Mouse (Mus musculus) right cerebral cortex, postnatal 36 days (tissue): ENCODE data around the gene Frmpd4.

Source experiments
- DNase-seq, 2 experiments: peaks; one replicate each; pipeline ENCODE4 v3.0.0; 2022; ENCODE audit warnings: low spot score in 2 of 2, mixed read lengths in 1 of 2

Gene Frmpd4

DNA sequence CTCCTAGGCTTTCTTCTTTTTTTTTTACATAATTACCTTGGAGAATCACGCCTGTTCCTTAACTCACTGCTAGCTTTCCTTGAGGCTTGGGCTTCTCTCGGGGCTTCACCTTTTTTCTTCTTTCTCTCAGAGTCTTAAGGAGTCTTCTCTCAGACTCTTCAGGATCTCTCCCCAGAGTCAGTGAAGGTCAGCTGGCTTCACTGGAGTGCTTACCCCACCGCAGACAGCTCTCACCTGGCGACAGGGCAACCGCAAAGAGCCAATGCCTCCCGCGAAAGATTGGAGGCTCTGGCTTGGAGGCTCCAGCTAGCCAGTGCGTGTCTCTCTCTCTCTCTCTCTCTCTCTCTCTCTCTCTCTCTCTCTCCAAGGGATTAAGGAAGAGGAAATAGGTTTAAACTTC, 453.0 kb downstream of the Frmpd4 start:
- no peak for DNase-seq

DNA sequence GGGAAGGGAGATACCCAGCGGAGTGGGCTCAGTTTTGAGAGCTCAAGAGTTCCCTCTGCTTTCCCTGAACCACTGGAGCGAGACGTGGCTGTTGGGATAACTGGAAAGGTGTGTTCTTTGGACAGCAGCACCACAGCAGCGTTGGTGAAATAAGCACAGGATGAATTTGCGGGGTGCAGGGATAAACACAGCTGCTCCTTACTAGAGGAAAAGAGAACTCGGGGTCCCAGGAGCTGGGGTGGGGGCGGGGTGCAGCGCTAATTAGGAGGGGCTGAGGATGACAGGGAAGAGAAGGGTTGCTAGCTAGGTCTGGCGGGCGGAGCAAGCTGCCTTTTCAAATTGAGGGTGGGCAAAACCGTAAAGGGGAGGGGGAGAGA, 453.5 kb downstream of the Frmpd4 start:
- DNase-seq = no peak

DNA sequence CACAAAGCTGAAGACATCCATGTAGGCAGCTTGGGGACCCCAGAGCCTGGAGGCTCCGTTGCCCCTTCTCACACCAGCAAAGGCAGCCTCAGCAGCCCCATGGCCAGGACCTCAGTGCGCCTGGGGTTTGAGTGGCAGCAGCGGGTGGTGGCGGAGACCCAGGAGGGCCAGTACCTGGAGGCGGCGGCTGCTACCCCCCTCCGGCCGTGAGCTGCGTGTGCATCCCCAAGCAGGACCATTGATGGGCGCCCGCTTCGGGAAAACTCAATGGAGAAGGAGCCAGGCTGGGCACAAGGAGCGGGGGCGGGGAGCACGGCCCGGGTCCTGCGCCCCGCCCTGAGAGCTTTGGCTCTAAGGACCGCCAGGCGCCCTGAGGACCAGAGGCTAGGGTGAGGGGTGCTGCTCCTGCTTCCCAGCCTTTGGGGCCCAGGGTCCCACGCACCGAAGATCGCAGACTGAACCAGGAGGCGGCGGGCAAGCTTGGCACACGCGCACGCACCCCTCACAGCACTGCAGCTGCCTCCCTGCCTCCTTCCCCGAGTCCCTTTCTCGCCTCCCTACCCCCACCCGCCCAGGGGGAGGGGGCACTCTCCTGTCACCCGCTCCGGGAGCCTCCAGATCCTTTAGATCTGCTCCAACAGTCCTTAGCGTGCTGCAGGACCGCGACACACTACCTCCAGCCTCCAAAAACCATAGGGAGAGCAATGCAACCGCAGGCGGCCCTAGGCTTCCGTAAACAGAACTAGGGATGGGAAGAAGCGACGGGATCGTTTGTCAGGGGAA, 454.0 kb downstream of the Frmpd4 start:
- DNase-seq = peak; percentile 23 to 34

DNA sequence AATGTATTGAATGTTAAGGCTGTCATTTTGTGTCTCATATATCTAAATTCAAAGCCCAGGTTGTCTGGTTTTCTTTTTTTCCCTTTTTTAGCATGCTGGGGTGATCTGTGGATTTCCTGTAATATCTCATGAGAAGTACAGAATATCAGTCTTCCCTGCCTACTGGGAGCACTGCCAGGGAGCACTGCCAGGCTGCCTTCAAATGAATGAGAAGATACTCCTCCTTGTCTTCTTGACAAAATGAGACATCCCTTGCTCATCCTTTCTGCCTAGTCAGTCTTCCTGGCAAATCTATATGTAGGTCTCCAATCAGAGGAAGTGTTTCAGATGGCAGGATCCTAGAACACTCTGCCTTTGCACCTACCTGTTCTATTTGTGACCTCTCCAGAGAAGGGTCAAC, 535.4 kb downstream of the Frmpd4 start:
- DNase-seq = peak; percentile 3 to 26

DNA sequence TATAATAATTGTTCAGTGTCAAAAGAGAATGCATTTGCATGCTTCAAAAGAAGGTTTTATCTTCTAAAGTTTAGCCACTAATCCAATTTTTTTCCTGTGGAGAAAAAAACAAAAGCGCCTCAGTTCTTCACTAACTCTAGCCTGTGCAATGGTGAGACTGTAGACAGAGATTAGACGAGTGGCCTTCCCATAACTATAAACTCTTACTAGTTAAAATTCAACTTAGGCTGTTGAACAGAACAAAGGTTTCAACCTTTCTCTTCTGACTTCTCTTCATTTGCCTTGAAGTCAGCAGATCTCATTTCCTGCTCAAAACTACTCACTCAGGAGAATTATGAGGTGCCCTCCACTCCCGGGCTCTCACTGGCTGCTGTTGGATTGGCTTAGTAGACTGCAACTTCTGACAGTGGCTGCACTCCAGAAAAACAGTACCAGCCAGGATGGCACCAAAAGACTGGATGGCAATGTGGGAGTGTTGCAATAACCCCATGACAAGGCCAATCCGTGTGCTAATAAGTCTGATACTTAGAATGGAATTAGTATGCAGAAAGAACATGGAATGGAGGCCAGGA, 556.4 kb downstream of the Frmpd4 start:
- no peak for DNase-seq

DNA sequence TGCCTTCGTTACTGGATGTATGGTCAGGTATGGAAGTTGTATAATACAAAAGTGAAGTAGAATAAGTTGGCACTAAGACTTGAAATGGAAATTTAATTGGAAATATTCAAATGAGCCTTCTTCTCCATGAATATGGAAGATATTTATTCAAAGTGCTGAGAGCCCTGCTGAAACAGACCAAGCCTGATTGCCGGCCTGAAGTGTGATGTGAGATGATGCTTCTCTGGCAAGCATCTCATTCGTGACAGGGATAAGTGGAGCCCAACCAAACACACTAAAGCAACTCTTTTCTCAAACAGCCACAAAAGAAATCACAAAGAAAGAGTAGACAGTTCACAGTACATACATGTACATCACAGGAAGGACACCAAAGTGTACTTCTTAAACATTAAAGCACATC, 559.2 kb downstream of the Frmpd4 start:
- no peak for DNase-seq

DNA sequence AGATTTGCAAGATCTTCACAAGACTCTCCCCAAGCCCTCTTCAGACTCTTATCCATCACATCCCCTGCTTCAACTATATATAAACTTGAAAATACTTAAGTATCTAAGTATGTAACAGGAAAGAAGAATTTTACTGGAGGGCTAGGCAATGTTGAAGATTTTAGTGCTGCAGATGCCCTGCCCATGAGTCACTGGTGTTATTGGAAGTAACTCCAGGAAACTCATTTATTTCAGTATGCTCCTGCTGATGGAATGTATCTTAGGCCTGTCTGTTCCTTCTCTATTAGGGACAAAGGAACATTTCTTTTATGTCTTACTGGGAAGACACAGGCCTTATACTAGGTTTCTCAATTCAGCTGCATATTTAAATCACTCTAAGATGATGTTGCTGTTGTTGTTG, 592.2 kb downstream of the Frmpd4 start:
- DNase-seq = no peak

DNA sequence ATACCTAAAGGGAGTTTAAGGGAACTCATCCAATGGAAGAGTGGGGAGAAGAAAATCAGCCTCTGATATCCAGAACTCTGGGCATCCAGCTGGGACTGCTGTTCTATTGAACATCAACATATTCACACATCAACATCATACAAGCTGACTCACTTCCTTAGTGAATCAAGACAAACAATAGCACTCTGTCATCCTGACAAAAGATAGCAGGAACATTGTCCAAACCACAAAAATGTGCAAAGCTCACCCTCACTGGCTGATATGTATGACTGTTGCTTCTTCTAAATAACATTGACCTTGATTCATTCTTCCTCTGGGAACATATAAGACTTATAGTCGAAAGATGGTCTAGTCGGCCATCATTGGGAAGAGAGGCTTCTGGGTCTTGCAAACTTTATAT, 625.8 kb downstream of the Frmpd4 start:
- DNase-seq = no peak

DNA sequence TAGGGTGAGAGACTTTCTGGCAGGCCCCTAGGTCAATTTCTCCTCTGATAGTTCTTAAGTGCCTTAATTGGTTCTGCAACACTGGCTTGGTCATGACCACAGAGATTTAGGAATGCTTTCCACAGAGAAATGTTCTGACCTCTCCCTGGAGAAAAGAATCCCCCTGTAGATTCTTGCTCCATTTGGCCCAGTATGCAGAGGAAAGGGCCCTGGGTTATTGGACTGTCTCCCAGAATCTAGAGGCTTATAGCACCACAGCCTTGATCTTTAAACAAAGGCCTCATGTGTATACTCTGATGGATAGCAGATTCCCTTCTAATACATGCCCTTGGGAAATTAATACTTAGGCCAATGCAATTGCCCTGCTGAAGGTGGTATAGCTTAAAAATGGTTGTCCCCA, 667.5 kb downstream of the Frmpd4 start:
- DNase-seq = no peak

DNA sequence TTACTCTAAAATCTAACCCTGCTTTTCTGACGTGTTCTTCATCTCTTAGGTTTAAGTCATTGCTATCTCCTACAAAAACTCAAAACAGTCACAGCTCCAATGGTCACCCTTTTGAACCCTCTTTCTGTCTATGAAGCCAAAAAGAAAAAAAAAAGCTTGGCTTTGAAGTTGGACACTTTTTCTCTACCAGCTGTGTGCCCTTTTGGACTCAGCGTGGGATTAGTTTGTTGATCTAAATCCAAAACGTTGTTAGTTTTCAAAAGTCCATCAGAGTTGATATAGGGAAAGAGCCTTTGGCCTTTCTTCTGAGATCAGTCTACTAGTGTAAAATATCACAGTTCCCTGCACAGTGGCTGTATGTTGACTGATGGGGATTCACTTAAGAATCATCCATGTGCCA, 676.0 kb downstream of the Frmpd4 start:
- no peak for DNase-seq

DNA sequence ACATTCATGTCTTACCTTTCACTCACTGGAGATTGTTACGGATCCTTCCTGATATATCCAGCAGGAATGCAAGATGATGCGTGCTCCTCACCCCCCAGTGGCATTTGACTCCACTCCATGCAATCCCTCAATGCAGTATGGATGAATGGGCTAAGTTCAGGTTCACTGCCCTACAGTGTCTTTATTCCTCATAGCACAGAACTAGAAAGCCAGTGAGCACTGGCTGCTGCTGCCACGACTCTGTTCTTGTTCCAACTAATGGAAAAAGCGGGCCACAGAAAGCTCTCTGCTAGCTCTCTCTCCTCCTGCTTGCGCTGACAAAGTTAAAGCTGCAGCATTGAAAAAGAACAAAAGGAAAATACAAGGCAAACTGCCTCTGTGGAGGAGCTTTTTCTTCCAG, 722.2 kb downstream of the Frmpd4 start:
- DNase-seq = no peak

DNA sequence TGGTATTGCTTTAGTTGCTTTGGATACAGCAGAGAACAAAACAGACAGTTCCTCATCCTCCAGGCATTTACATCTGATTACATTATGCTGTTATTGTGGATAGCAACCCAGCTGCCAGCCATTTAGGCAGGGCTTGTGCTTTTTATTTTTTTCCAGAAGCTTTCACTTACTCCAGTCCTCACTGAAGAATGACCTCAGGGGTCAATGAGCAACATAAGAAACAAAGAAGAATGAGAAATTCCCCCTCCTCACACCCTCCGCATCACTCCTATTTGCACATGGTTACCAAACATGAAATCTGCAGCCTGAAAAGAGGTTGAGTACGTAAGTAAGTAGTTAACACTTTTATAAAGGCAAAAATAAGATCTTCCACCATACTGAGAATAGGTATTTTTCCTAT, 744.5 kb downstream of the Frmpd4 start:
- no peak for DNase-seq

DNA sequence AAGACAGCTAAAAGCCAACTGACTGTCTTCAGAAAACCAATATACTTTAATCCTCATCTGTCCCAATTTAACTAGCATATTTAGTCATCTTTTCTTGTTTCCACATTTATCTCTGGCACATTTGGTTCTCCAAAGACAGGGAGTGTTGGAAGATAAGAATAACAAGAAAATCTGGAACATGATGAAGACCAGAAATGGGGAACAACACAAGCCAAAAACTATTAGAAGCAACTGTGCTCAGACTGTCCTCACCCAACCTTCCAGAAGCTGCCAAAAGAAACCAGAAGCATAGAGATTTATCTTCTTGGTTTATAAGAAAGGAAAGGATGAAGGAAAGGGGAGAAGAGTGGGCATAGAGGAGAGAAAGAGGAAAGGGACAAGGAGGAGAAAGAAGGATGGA, 748.6 kb downstream of the Frmpd4 start:
- DNase-seq = peak in 1 of 2 experiments; percentile 14

DNA sequence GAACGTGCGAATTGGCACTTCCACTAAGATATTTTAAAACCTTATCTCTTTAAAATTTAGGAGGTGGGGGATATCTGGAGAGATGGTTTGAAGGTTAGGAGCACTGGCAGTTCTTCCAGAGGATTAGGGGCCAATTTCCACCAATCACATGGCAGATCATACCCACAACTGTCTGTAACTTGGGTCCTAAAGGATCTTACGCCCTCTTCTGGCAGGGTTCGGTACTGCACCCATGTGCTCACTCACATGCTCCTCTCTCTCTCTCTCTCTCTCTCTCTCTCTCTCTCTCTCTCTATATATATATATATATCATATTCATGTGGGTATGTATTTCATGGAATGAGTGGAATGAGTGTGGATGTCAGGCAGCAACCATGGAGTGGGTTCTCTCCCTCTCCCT, 759.7 kb downstream of the Frmpd4 start:
- no peak for DNase-seq

DNA sequence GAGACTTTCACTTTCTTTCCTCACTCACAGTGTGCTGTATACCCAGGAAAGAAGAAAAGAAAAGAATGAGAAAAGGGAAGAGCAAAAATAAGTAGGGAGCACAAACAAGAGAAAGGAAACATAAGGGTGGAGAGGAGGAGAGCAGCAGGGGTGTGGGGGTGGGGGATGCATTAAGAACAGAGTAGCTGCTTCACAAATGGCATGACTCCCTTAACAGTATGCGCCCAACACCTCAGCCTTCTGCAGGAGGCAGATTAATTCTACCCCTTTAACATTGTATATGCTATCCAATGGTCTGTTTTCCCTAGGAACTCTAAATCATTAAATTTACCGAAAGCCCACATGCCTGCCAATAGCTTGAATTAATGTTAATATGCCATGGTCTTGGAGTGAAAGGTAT, 766.9 kb downstream of the Frmpd4 start:
- DNase-seq = no peak

DNA sequence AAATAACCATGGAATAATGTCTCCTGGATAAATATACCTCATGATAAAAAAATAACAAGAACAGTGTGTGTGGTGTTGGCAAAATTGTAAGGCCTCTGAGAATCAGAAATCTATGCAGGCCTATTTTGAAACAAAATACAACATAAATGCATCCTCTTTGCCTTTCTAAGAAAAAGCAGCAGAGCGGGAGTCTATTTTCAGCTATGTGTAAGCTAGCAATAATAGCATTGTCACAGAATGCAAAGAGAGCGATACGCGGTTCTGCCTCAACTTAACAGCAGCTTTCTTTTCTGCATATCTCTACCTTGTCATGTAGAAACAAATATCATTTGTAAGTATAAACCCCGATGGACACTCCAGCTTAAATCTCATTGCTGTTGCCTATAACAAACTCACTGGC, 768.5 kb downstream of the Frmpd4 start:
- DNase-seq = no peak

DNA sequence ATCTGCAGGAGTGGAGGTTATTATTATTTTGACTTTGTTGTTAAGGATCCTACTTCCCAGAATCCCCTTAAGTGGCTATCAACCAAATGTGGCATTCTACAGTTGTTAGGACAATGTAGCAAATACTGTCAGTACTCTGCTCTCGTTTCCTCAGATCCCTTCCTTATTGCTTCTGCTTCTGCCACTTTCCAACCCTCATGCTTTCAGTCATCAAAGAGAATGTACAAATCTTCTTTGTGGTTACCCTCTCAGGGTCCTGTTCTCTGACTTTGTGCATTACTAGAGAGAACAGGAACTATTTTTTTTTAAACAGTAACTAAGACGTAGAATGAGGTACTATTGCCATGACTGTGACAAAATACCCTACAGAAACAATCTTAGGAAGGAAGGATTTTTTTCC, 788.3 kb downstream of the Frmpd4 start:
- DNase-seq = no peak

DNA sequence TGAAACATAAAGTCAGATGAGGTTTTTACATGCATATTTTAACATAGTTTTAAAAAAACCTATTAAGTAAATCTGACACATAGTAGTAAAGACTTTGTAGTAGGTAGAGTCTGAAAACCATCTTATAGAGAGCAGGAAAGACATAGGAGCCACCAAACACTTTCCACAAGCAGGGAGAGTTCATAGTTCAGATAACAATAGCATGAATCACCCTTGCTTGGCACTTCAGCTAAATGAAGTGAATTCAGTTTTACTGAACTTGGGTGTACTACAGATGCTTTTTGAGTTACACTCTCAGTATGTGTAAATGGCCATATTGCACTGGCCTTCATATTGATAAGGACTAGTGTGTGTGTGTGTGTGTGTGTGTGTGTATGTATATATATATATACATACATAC, 793.5 kb downstream of the Frmpd4 start:
- DNase-seq = no peak

DNA sequence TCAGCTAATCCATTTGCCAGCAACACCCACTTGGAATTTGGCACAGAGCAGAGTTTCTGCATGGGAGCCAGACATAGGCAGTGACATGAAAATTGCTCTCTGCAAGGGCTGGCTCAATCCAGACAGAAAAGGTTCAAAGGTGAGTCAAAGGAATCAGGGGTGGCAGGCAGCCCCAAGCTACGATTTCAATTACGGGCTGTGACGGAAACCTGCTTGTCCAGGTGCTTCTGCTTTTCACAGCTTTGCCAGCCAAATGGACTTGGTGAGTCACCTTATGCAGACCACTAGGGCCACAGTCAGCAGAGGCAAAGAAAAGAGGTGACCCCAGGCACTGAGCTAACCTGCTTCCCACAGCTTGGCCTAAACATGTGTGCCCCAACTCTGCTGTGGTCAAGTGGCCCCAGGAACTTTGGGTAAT, 857.5 kb downstream of the Frmpd4 start:
- DNase-seq = no peak

DNA sequence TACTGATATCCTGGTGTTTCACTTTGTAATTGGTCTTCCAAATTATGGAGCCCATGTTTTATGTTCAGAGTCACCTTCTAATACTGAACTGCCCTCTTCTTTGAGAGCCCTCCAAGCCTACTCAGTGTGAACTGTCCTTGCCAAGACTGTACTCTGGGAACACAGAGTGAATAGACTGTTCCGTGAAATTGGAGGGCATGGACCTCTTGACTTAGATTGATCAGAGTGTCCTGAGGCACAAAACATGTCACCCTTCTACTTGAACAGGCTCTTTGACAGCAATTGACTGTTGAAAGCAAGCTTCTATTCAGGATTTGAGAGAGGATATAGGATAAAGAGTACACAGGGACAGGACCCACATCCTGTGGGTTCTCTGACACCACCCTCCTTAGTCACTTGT, 857.9 kb downstream of the Frmpd4 start:
- DNase-seq = no peak

DNA sequence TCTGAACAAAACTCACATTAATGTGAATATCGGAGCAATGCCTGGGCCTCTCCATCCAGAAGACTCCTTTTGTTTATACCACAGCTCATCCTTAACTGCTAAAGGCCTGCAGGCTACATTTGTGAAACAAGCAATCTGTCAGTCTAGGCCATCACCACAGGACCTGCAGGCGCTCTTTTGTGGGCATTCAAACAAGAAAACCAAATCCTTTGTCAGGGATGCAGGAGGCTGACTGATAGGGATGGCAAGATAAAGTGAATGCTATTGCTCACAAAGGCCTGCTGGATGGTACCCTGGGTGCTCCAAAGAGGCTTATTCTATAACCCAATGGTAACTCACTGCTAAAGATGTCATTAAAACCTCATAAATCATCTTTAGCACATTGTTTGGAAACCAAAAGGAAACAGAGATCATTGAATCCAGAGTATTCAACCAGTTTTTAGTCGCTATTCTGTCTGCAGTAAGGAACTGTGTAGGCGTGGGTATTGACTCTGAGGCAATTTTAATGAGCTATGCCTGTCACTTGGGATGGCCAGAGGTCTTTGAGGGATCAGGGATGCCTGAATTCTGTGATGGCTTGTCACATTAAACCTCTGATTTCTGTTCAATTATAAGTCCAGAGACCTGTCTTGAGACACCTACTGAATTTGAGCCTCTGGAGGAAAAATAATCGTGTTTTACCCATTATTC, 922.1 kb downstream of the Frmpd4 start:
- DNase-seq = no peak

DNA sequence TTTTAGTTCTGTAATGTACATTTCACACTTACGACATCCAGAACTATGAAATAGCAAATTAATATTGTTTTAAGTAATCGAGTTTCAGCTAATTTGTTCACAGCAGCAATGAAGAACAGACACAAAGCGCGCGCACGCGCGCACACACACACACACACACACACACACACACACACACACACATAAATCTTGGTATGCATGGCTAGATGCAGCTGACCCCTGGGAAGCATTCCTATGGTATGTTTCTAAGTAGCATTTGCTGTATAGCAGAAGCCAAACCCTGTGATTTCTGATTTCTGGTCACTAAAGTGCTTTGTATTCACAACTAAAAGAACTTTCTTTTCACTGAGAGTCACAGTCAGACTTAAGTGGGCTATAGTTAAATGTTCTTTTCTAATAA, 922.8 kb downstream of the Frmpd4 start:
- DNase-seq = no peak

DNA sequence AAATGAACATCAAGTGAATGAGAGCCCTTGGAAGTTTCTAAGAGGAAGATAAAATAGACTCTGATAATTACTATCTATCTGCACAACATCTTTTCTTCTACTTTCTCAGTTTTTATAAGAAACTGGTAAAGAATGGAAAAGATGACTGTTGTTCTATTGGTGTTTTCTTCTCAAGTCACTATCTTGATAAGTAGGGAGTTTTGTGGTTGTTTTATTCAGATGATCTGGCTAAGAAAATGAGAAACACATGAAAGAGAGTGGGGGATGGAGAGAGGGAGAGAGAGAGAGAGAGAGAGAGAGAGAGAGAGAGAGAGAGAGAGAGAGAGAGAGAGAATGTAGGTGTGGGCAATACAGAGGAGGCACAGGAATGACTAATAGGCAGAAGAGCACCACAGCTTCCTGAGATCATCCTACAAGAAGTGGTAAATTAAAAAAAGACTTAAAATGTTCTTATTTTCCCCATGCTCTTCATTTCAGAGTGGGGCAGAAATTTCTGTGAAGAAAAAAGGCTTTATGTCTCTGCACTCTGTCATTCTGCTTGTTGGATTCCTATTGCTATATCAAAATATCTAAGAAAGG, 979.3 kb downstream of the Frmpd4 start:
- DNase-seq = no peak
